Comparison of ENCODE assay signal across 10 mouse cellular contexts in the genomic region with DNA sequence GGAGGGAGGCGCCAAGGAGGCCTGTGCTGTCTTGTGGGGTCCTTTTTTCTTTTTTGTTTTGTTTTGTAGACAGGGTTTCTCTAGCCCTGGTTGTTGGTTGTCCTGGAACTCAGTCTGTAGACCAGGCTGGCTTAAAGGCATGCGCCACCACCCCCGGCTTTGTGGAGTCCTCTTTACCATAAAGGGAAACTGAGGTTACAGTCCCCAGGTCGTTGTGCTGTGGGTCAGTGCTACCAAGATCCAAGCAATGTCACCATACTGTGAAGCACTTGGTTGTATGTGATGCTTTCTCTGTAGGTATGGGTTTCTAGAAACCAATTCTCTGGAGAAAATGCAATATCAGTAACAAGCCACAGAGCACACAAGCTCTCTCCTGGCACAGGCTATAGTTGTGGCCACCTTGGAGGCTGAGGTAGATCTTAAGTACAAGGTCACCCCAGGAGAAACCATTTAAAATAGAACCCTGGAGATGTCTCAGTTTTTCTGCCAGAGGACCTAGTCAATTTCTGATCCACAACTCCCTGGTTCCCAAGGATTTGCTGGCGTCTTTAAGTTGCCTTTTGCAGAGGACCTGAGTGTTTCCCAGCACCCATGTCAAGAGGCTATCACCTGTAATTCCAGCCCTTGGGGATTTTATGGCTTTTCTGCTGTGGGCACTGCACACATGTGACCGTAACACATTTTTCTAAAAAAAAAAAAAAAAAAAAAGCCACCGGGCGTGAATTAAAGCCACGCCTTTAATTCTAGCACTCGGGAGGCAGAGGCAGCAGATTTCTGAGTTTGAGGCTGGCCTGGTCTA. TPM values are rescaled to one million over a fixed set of nuclear protein-coding genes. Genes with fewer than 3 reads are reported as not detected.
DNase-seq lines count a peak whose midpoint lies in the region; ATAC-seq and TF ChIP-seq lines count a peak whose summit lies in the region.
"Had no signal": no experiment of that assay in that cellular context is flagged by ENCODE, and none has a peak within 500 bp of the region (broad histone marks: within the 10 kb centered on the region; RNA-seq: fewer than 3 reads in every experiment).

No protein-coding gene starts in this region.

- H3K9ac ChIP-seq in intestine, embryonic 14.5 days (ENCODE audit: low read length), result no peak overlapping the region
- no peak overlapping the region for H3K9ac ChIP-seq in intestine, postnatal 0 days (ENCODE audit: low read depth, low read length)
- H3K9ac ChIP-seq in liver, embryonic 13.5 days, result peak overlapping the region; percentile 95
- no peak overlapping the region for H3K9ac ChIP-seq in neural tube, embryonic 15.5 days (replicated peaks)
- H3K9ac ChIP-seq: midbrain, embryonic 13.5 days had no signal

- intact Hi-C loops in left cerebral cortex, postnatal 25 days (cut with DNase I), result no loop called here

- no peak for DNase-seq in intestine, embryonic 14.5 days (ENCODE audit: low spot score)
- peak; percentile 30 for DNase-seq in embryo, embryonic 10.5 days (ENCODE audit: low spot score)
- DNase-seq in liver, embryonic 13.5 days, result no peak
- DNase-seq in lung, postnatal 10 days, result no peak
- no peak for DNase-seq in left cerebral cortex, postnatal 25 days (ENCODE audit: low spot score in 2 of 2)
- DNase-seq: heart, postnatal 10 days had no signal

- no peaks in the 10 kb centered on the region for H3K9me3 ChIP-seq in intestine, embryonic 14.5 days (ENCODE audit: control insufficient read depth, low read length)
- no peaks in the 10 kb centered on the region for H3K9me3 ChIP-seq in intestine, postnatal 0 days (ENCODE audit: control insufficient read depth)
- no peaks in the 10 kb centered on the region for H3K9me3 ChIP-seq in E14TG2a.4 (ENCODE audit: low read length)
- no peaks in the 10 kb centered on the region for H3K9me3 ChIP-seq in liver, embryonic 13.5 days (replicated peaks)
- H3K9me3 ChIP-seq in neural tube, embryonic 15.5 days (replicated peaks), result no peaks in the 10 kb centered on the region
- H3K9me3 ChIP-seq: midbrain, embryonic 13.5 days had no signal

- no peaks in the 10 kb centered on the region for H3K27me3 ChIP-seq in intestine, embryonic 14.5 days (replicated peaks; ENCODE audit: control insufficient read depth, insufficient read depth, low read length)
- H3K27me3 ChIP-seq in intestine, postnatal 0 days (replicated peaks; ENCODE audit: control insufficient read depth, insufficient read depth, low read length), result no peaks in the 10 kb centered on the region
- no peaks in the 10 kb centered on the region for H3K27me3 ChIP-seq in E14TG2a.4 (ENCODE audit: insufficient read depth, low read length)
- no peaks in the 10 kb centered on the region for H3K27me3 ChIP-seq in liver, embryonic 13.5 days
- H3K27me3 ChIP-seq in neural tube, embryonic 15.5 days (replicated peaks), result no peaks in the 10 kb centered on the region
- H3K27me3 ChIP-seq: midbrain, embryonic 13.5 days had no signal

- no peak for ATAC-seq in intestine, embryonic 14.5 days (replicated peaks; ENCODE audit: low FRiP score, low TSS enrichment, low read depth)
- ATAC-seq in intestine, postnatal 0 days, result no peak
- ATAC-seq in liver, embryonic 13.5 days (ENCODE audit: low read depth), result no peak
- no peak for ATAC-seq in neural tube, embryonic 15.5 days (ENCODE audit: low FRiP score)
- ATAC-seq: midbrain, embryonic 13.5 days had no signal

- peaks cover 26% of the 10 kb centered on the region for H3K36me3 ChIP-seq in intestine, embryonic 14.5 days (ENCODE audit: control insufficient read depth, insufficient read depth, low read length)
- peaks cover 20% of the 10 kb centered on the region for H3K36me3 ChIP-seq in intestine, postnatal 0 days (ENCODE audit: control insufficient read depth, insufficient read depth)
- H3K36me3 ChIP-seq in E14TG2a.4 (ENCODE audit: insufficient read depth, low read length), result peaks cover 42% of the 10 kb centered on the region
- peaks cover 30% of the 10 kb centered on the region for H3K36me3 ChIP-seq in liver, embryonic 13.5 days
- peaks cover 22% of the 10 kb centered on the region for H3K36me3 ChIP-seq in neural tube, embryonic 15.5 days

- 35% methylated on average over 10 of the region's 10 CpGs for WGBS in intestine, embryonic 14.5 days
- 33% methylated on average over 10 of the region's 10 CpGs for WGBS in intestine, postnatal 0 days
- WGBS in liver, embryonic 13.5 days (ENCODE audit: insufficient replicate concordance), result 21% methylated on average over 10 of the region's 10 CpGs
- WGBS in neural tube, embryonic 15.5 days, result 28% methylated on average over 10 of the region's 10 CpGs

- H3K27ac ChIP-seq in intestine, embryonic 14.5 days (ENCODE audit: low read depth), result no peak overlapping the region
- H3K27ac ChIP-seq in intestine, postnatal 0 days (ENCODE audit: low read depth, low read length), result no peak overlapping the region; the same call in 1 of the 2 replicates
- H3K27ac ChIP-seq in liver, embryonic 13.5 days, result peak overlapping the region; percentile 95
- no peak overlapping the region for H3K27ac ChIP-seq in neural tube, embryonic 15.5 days (replicated peaks)
- H3K27ac ChIP-seq: midbrain, embryonic 13.5 days had no signal

- peaks cover 39% of the 10 kb centered on the region for H3K4me1 ChIP-seq in intestine, embryonic 14.5 days (replicated peaks; ENCODE audit: control insufficient read depth, insufficient read depth, low read length)
- peaks cover 14% of the 10 kb centered on the region for H3K4me1 ChIP-seq in intestine, postnatal 0 days (replicated peaks; ENCODE audit: control insufficient read depth, insufficient read depth, low read length)
- H3K4me1 ChIP-seq in E14TG2a.4 (replicated peaks; ENCODE audit: low read depth, low read length), result peaks cover 60% of the 10 kb centered on the region
- H3K4me1 ChIP-seq in liver, embryonic 13.5 days (replicated peaks), result peaks cover 72% of the 10 kb centered on the region
- H3K4me1 ChIP-seq in neural tube, embryonic 15.5 days, result peaks cover 61% of the 10 kb centered on the region

- H3K4me2 ChIP-seq in intestine, embryonic 14.5 days (ENCODE audit: low read length), result 0 out of 2 replicates have a peak overlapping the region, but pooled peaks have one; percentile 16
- H3K4me2 ChIP-seq in intestine, postnatal 0 days (replicated peaks; ENCODE audit: low read depth), result no peak overlapping the region
- peak overlapping the region; percentile 97 for H3K4me2 ChIP-seq in liver, embryonic 13.5 days
- no peak overlapping the region for H3K4me2 ChIP-seq in neural tube, embryonic 15.5 days
- H3K4me2 ChIP-seq: midbrain, embryonic 13.5 days had no signal

- TF ChIP-seq CTCF in intestine, postnatal 0 days (IDR thresholded peaks at IDR 0.05; ENCODE audit: low read depth), result no peak
- no peak for TF ChIP-seq CTCF in E14TG2a.4 (conservative IDR thresholded peaks at IDR 0.05; ENCODE audit: low read length)

- H3K4me3 ChIP-seq in intestine, embryonic 14.5 days (ENCODE audit: low read depth, low read length), result no peak overlapping the region
- H3K4me3 ChIP-seq in intestine, postnatal 0 days (ENCODE audit: low read depth, low read length), result no peak overlapping the region
- H3K4me3 ChIP-seq in E14TG2a.4 (replicated peaks; ENCODE audit: low read length), result peak overlapping the region; percentile 100
- H3K4me3 ChIP-seq in liver, embryonic 13.5 days (replicated peaks), result peak overlapping the region; percentile 84
- no peak overlapping the region for H3K4me3 ChIP-seq in neural tube, embryonic 15.5 days (replicated peaks)
- H3K4me3 ChIP-seq: midbrain, embryonic 13.5 days had no signal

RNA-seq across cellular contexts. Expression of a gene that starts 3.4 kb away (rescaled TPM):
- 7.0 and 7.9 TPM in 2 replicates for polyA plus RNA-seq in intestine, embryonic 14.5 days (2014; fragmentation: Nextera tagmentation; extraction: Ambion mirVana)
- polyA plus RNA-seq in intestine, postnatal 0 days (2015; fragmentation: Nextera tagmentation; extraction: Ambion mirVana), result 4.3 and 4.4 TPM in 2 replicates
- polyA plus RNA-seq in liver, embryonic 13.5 days (2015; fragmentation: Nextera tagmentation; extraction: Ambion mirVana), result 2.0 and 3.0 TPM in 2 replicates
- polyA plus RNA-seq in neural tube, embryonic 15.5 days (2015; fragmentation: Nextera tagmentation; extraction: Ambion mirVana), result 22.0 and 23.5 TPM in 2 replicates
- total RNA-seq in left cerebral cortex, postnatal 25 days (2021), result 10 to 100 TPM; 35.4 to 43.8 TPM

RNA-seq across cellular contexts. Expression of a gene that starts 3.5 kb away (rescaled TPM):
- 259 and 272 TPM in 2 replicates for polyA plus RNA-seq in intestine, embryonic 14.5 days (2014; fragmentation: Nextera tagmentation; extraction: Ambion mirVana)
- 90.6 and 103 TPM in 2 replicates for polyA plus RNA-seq in intestine, postnatal 0 days (2015; fragmentation: Nextera tagmentation; extraction: Ambion mirVana)
- polyA plus RNA-seq in liver, embryonic 13.5 days (2015; fragmentation: Nextera tagmentation; extraction: Ambion mirVana), result 141 and 148 TPM in 2 replicates
- 104 and 116 TPM in 2 replicates for polyA plus RNA-seq in neural tube, embryonic 15.5 days (2015; fragmentation: Nextera tagmentation; extraction: Ambion mirVana)
- total RNA-seq in left cerebral cortex, postnatal 25 days (2021), result 100 to 1,000 TPM; 103 to 104 TPM

RNA-seq across cellular contexts. Expression of a gene that starts 17.0 kb away (rescaled TPM):
- 10.3 and 13.6 TPM in 2 replicates for polyA plus RNA-seq in intestine, embryonic 14.5 days (2014; fragmentation: Nextera tagmentation; extraction: Ambion mirVana)
- polyA plus RNA-seq in intestine, postnatal 0 days (2015; fragmentation: Nextera tagmentation; extraction: Ambion mirVana), result 48.7 and 50.2 TPM in 2 replicates
- polyA plus RNA-seq in liver, embryonic 13.5 days (2015; fragmentation: Nextera tagmentation; extraction: Ambion mirVana), result 9.0 and 9.9 TPM in 2 replicates
- 24.7 and 27.6 TPM in 2 replicates for polyA plus RNA-seq in neural tube, embryonic 15.5 days (2015; fragmentation: Nextera tagmentation; extraction: Ambion mirVana)
- 10 to 100 TPM; 23.6 to 27.0 TPM for total RNA-seq in left cerebral cortex, postnatal 25 days (2021)

Comparison
In these comparisons a context has a peak if more than half of its experiments do, and no peak if none do; other contexts are left out.
1. H3K4me2 ChIP-seq: peak in intestine, embryonic 14.5 days (single experiment) and liver, embryonic 13.5 days (single experiment); none in intestine, postnatal 0 days (single experiment) and neural tube, embryonic 15.5 days (single experiment).
2. H3K4me3 ChIP-seq: peak in E14TG2a.4 (single experiment) and liver, embryonic 13.5 days (single experiment); none in intestine, embryonic 14.5 days (single experiment), intestine, postnatal 0 days (single experiment) and neural tube, embryonic 15.5 days (single experiment).